Mouse (Mus musculus): Measurements from ENCODE around the gene Coro2b.

Gene Coro2b

GRCm38 (mm10) chr9:62515138-62515537 is 21.7 kb downstream of the Coro2b start:
- in situ Hi-C loops (cut with MboI) = no loop called here

GRCm38 (mm10) chr9:62513492-62514133 is 23.2 kb downstream of the Coro2b start:
- in situ Hi-C loops (cut with MboI) = no loop called here

GRCm38 (mm10) chr9:62510530-62510936 is 26.3 kb downstream of the Coro2b start:
- in situ Hi-C loops (cut with MboI) = no loop called here

DNA sequence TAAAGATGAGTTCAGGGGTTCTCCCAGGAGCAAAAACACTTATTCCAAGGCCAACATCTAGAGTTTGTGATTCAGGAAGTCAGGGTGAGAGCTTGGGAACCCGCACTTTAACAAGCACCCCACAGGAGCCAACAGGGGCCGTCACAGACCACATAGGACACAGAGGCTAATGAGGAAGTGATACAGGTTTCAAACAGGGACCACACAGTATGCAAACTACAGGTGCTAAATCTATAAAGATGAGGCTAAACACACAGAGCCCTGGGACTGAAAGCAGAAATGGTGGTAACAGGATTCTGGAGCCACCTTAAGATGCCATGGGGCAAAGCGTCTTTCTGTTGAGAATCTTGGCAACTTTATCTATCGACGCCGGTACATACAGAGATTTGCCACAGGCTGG is 27.2 kb downstream of the Coro2b start:
- in situ Hi-C loops (cut with MboI) = no loop called here

DNA sequence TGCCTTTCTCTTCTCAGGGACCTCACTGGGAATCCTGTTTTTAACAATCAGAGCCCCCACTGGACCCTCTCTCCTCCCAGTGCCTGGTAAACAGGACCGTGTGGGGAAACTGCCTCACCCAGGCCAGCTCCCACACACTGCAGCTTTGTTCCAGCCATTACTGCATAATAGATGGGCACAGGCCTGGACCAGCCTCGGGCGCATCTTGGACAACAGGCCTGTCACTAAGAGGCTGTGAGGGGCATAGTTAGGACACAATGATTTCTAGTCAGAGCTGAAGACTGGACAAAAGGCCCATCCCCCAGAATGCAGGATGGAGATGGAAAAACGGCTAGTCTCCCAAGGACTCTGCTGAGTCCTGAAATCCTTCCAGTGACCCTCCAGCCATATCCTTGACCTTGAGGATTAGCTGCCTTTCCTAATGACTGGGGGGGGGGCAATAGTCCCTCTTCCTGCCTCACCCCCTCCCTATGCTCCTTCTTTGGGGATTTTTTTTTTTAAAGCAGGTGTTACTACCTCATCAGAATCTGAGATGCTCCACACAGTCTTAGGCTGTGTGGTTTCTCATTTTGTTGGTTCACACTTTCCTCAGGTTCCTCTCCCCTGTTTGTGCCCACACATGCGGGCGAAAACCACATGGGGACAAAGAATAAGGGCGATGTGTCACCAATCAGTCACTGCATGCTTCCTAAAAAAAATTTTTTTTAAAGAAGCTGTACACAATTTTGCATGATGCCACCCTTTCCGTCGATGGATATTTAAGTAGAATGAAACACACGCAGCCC is 27.9 kb downstream of the Coro2b start:
- in situ Hi-C loops (cut with MboI) = no loop called here

GRCm38 (mm10) chr9:62506467-62507067 is 30.3 kb downstream of the Coro2b start:
- in situ Hi-C loops (cut with MboI) = no loop called here

- in situ Hi-C loops (cut with MboI) = no loop called here
Observed at GRCm38 (mm10) chr9:62504129-62504528, 32.7 kb downstream of the Coro2b start.

DNA sequence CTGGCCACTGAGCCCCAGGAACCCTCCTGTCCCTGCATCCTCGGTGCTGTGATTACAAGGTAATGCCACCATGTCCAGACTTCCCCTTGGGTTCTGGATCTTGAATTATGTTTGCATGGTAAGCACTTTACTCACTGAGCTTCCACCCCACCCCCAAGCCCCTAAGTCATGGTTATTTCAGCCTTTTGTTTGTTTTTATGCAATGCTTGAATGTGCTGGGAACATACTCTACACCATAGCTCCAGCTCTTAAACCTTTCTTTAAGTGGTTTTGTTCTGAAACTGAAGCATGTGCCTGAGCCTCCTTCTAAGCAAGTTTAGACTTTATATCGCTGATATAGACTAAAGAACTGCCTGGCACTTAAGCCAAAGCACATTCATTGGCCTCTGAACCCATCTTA is 34.5 kb downstream of the Coro2b start:
- in situ Hi-C loops (cut with MboI) = no loop called here

DNA sequence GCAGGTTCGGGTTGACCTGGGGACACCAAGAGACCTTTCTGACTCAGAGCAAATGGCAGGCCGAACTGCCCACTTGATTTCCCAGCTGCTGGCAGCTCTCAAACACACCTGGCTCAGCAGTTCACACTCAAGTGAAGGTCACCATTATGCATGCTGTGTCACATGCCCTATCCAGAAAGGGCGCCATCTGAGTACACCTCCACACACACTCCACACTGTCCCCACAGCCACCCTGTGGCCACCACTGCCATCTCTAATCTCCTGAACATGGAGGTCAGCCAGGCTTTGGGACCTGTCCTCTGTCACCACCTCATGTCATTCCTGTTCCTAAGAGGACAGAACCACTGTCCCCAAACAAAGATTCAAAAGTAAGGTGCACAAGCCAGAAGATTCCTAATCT is 35.3 kb downstream of the Coro2b start:
- in situ Hi-C loops (cut with MboI) = no loop called here

GRCm38 (mm10) chr9:62500007-62500406 is 36.8 kb downstream of the Coro2b start:
- in situ Hi-C loops (cut with MboI) = no loop called here

DNA sequence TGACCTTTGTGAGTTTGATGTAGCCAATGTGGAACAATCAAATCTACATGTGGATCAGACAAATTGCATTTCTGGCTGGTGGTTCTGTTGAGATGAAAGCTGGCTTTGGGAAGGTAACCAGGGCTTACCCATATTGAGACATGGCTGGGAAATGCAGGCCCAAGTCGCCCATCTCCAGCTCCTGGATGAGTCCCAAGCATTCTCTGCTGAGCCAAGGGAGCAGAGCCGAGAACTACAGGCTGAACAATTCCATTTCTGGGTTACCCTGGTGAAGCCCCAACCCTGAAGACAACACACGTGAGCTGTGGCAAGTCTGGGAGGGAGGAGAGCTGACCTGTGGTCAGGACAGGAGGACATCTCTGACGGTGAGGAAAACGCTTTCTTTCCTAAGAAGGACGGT is 37.9 kb downstream of the Coro2b start:
- in situ Hi-C loops (cut with MboI) = no loop called here

DNA sequence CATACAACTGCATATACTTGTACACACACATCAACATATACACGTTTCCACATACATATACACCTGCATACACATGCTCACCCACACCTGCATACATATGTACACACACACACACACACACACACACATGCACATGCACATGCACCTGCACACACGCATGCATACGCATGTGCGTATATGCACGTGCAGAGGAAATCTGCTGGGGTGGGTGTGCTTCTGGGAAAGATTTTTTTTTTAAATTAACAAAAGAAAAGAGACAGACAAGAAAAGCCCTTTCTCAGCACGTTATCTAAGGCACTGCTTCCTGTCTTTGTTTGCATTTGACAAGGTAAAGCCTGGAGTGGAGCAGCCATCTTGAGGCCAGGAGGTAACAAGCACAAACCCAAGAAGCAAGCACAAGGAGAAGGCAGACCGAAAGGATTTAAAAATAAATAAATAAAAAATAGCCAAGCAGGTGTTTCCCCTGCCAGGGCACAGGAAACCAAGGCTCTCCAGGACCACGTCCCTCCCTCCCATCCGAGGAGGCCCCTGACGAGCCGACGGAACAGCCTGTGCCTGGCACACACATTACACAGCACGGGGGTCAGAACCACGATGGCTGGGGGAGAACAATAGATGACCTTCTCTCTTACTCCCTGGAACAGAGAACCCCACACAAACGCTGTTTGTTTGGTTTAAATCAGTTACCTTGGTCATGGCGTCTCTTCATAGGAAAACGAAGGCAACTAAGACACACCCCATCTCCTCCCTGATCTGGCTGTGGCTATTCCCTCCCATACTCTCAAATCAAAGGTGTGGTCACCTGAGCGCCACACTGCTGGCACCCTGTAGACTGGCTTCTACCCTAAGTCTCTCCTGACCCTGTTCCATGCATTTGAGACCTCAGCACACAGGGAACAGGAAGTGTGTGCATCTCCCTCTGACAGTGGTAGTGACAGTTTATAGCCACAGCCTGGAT is 39.4 kb downstream of the Coro2b start:
- in situ Hi-C loops (cut with MboI) = no loop called here

DNA sequence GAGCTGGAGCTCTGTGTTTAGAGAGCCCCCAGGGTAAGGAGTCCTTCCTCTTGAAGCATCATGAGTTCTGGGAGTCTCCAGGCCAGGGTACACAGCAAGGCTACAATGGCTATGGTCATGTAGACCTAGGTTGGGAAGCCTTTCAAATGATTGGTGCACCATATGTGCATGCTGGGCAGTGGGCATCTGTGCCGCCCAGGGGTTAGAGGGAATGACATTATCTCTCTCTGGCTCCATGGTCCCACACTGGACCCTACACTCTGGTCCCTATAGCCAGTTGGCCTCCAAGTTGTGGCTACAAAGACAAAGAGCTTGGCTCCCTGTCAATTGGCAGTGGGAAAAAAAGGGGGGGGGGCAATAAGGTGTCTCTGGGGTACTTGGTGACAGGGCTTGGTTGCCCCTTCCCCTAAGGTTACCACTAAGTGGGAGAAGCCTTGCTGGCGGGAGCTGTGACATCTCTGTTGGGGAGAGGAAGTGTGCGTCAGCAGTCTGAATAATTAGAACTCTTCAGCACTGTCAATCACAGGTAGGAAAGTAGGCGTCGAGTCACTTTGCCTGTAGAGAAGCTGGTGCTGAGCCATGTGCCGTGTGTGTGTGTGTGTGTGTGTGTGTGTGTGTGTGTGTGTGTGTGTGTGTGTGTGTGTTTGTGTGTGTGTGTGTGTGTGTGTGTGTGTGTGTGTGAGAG is 44.4 kb downstream of the Coro2b start:
- in situ Hi-C loops (cut with MboI) = no loop called here

GRCm38 (mm10) chr9:62491611-62492010 is 45.2 kb downstream of the Coro2b start:
- in situ Hi-C loops (cut with MboI) = no loop called here

DNA sequence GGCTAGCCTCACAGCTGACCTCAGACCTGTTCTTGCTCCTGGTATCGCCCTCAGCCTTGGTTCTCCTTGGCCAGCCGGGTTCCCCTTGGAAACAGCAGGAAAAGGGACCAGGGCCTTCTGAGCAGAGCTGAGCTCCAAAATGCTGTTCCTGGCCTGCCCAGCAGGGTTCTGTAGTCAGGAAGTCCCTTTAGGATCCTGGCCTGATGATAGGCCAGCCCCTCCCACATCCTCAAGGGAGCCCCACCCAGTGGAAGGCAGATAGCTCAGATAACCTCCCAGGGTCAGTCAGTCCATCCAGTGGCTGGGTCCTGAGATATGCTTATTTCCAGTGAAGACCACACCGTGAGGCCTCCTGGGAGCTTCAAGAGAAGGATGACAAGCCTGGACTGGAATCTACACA is 45.7 kb downstream of the Coro2b start:
- in situ Hi-C loops (cut with MboI) = no loop called here

- in situ Hi-C loops (cut with MboI) = no loop called here
Observed at GRCm38 (mm10) chr9:62484107-62484506, 52.7 kb downstream of the Coro2b start.

DNA sequence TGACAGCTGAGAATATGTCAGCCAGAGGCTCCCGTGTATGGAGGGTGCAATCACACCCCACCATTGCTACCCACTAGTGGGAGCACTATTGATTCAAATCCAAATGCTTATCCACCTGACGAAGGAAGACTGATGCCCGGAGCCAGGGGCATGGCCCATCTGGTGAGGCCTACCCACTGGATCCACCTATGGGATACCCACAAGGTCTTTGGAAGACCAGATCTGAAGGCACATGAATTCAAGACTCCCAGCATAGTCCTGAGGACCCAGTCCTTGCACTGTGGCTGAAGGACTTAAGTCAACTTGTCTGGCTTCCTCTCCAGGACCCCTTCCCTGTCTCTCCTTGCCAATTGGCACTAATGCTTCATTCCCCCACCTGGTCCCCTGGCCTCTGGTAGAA is 54.1 kb downstream of the Coro2b start:
- in situ Hi-C loops (cut with MboI) = no loop called here

GRCm38 (mm10) chr9:62480898-62481642 is 55.8 kb downstream of the Coro2b start:
- in situ Hi-C loops (cut with MboI) = no loop called here

DNA sequence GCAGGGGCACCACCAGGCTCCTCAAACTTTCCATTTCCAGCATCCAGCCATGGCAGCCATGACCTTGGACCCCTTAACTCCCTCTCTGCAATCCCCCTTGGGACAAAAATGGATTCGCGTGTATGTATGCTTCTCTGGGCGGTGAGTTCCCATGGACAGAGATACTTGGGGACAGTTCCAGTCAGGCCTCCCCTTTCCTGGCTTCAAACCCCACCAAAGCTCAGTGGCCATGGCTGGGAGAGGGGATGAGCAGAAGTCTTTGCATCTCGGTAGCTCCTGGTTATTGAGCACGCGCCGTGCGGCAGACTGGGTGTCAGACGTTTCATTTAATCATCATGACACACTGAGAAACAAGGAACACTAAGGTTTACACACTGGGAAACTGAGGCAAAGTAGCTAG is 56.7 kb downstream of the Coro2b start:
- in situ Hi-C loops (cut with MboI) = no loop called here

DNA sequence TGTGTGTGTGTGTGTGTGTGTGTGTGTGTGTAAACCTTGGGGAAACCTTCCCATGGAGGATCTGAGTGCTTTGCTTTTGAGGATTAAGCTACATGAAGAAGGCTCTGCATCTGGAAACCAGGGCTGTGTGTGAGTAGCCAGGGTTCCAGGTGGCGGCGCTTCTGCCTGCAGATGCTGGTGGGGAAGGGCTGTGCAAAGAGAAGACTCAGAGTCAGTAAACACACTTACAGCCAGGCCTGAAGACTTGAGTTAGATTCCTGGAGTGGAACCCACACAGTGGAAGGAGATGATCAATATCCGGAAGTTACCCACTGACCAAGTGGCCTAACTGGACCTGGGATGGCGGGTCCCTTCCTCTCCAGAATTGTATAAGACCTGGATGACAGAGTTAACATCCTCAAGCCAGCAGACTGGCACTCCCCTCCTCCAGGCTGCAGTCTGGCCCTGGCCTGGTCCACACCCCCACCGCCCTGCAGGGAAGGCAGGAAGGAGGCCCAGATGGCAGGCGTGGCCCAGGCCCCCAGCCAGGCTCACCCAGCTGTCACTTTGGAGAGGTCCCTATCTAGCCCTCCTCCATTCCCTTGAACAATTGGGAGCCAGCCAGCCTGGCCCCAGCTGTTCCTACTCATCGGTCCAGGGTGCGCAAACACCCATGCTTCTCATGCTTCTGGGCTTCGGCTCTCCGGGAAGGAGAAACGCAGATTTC is 59.9 kb downstream of the Coro2b start:
- in situ Hi-C loops (cut with MboI) = no loop called here

All from mature B cell (primary cell).